Mouse (Mus musculus) CD4-positive, CD25-positive, alpha-beta regulatory T cell, adult 9 weeks (primary cell): ENCODE results near the gene Accs. TPM values are rescaled to one million over a fixed set of nuclear protein-coding genes. Genes with fewer than 3 reads are reported as not detected.

Experiments
- polyA plus RNA-seq: library from polyadenylated mRNA; unstranded; fragments of 100-300 nt; shearing (Covaris generic); gene quantifications from one replicate; pipeline ENCODE4 v1.2.1, GENCODE M21; 2017

The Accs gene
- 14.7 TPM for polyA plus RNA-seq

GRCm38 (mm10) chr2:93849505-93850089 is at the start of gene Accs:
Gene Accs (minus strand): TSS chr2:93849943.

DNA sequence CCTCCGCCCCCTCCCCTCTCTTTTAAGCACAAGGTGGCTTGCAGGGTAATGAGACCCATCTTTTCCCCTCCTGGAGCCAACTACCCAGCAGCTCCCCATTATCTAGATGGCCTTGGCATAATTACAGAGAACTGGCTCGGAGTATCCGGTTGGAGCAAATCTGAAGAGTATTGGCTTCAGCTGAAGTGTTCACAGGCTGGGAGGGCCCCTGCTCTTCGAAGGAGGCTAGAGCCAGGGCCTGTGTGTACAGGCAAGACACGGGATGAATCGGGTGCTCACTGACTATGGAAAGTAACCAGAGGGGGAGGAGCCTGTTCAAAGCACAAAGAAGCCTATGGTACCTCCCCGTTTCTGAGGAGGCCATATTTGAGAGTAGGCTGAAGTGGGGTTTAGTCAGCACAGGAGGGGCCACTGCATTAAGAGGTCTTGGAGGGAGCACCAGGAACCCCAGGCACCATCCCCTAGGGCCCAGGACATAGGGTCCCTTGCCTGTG is 19.4 kb upstream of the Accs start, which contains the start of gene Accsl:
Accsl (minus strand) TSS at position 51 of the 494 bp plus-strand sequence.

GRCm38 (mm10) chr2:93822045-93822749 is 27.5 kb downstream of the Accs start, which contains the start of gene Ext2:
Gene Ext2 (minus strand): TSS chr2:93822568.

Other genes with a start within 250 kb of the Accs start
- not detected for gene Alx4, start 207.6 kb downstream of the Accs start, polyA plus RNA-seq
- gene Ext2, start 27.4 kb downstream of the Accs start, polyA plus RNA-seq: 24.0 TPM
- not detected for gene Accsl, start 19.2 kb upstream of the Accs start, polyA plus RNA-seq
- not detected for gene Gm13889, start 107.3 kb upstream of the Accs start, polyA plus RNA-seq
- gene Gm27027, start 146.4 kb upstream of the Accs start, polyA plus RNA-seq: not detected
- 90.9 TPM for gene Alkbh3, start 160.9 kb upstream of the Accs start, polyA plus RNA-seq